Mouse (Mus musculus) olfactory bulb, adult 2 months (tissue): ENCODE results near the gene Pla2g1b.

Experiments used
- CTCF ChIP-seq: fragments of 200-500 bp; IDR thresholded peaks from 2 replicates; pipeline ENCODE4 v1.5.1; 2012; ENCODE audit warnings: low read depth, mild to moderate bottlenecking, low read length, moderate library complexity; ENCODE audit not compliant: insufficient read depth
- POLR2A ChIP-seq: fragments of 200-500 bp; IDR thresholded peaks from 2 replicates; pipeline ENCODE4 v1.6.1; 2012; ENCODE audit warnings: mild to moderate bottlenecking, low read depth, low read length, moderate library complexity; ENCODE audit not compliant: insufficient read depth

- no peak for TF ChIP-seq CTCF
- TF ChIP-seq POLR2A: no peak
Measured at GRCm38 (mm10) chr5:115437945-115438315, 28.1 kb upstream of the Pla2g1b start.
